Mouse (Mus musculus): ENCODE data around the gene Chrm4.

GRCm38 (mm10) chr2:91921790-91922570 lies 5.1 kb upstream of the Chrm4 start:
- no peak for TF ChIP-seq GATA1 (IDR thresholded peaks at IDR 0.05; ENCODE audit: borderline replicate concordance, low read length)
- no peak for TF ChIP-seq FLI1 (IDR thresholded peaks at IDR 0.05; ENCODE audit: low read length)
